Mouse (Mus musculus): Measurements from ENCODE around the gene Nme3. TPM values are rescaled to one million over a fixed set of nuclear protein-coding genes. Genes with fewer than 3 reads are reported as not detected.

Gene Nme3
- total RNA-seq (2021): 1 to 10 TPM; 7.6 to 9.0 TPM
- long read RNA-seq, experiment 1, partial matches to known transcripts: 0 of 4 reads
- long read RNA-seq, experiment 1, other reads (novel, unspliced or antisense): 0 of 4 reads
- long read RNA-seq, experiment 2: 0 reads

DNA sequence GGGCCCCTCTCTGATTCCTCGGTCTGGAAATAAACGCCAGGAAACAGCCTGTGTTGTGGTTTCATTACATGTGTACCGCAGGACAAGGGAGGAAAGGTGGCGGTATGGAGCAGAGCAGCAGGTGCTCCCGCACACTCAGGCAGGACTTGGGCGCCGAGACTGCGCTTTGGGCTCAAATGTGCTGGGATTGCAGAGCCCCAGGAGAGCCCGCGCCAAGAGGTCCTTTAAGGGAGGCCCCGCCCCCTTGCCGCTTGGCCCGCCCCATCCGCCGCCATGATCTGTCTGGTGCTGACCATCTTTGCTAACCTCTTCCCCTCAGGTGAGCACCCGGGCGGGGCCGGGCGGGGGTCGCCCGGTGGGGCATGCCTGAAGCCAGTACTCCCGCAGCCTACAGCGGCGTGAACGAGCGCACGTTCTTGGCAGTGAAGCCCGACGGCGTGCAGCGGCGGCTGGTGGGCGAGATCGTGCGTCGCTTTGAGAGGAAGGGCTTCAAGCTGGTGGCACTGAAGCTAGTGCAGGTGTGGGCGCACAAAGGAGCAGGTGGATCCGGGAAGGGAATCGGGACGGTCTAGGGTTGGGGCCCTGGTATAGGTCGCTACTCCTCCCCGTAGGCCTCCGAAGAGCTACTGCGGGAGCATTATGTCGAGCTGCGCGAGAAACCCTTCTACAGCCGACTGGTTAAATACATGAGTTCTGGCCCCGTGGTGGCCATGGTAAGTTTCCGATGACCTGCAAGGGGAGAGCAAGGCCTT, at the start of gene Nme3:
Nme3 (plus strand) TSS at position 260 of the 752 bp plus-strand sequence.
- DNase-seq: peak; percentile 79
- intact Hi-C loops (cut with DNase I; ENCODE audit: low total_unique reads): no loop called here

DNA sequence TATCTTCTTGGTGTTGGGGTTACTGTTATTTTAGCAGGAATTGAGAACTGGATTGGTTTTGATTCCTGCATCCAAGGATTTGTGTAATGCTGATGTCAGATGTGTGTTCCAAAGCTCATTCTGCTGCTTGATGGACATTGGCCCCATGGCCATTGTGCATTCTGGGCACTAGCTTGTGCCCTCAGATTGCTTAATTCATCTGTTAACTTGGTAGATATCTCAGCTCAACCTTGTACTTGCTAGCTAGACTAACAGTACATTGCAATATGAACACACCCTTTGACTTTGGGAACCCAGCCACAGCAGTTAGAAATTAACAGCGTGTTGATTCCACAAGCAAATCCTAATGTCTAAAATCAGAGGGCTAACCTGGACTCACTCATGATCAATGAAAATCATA, 48.9 kb upstream of the Nme3 start:
- intact Hi-C loops (cut with DNase I; ENCODE audit: low total_unique reads): no loop called here
- no peak for DNase-seq

DNA sequence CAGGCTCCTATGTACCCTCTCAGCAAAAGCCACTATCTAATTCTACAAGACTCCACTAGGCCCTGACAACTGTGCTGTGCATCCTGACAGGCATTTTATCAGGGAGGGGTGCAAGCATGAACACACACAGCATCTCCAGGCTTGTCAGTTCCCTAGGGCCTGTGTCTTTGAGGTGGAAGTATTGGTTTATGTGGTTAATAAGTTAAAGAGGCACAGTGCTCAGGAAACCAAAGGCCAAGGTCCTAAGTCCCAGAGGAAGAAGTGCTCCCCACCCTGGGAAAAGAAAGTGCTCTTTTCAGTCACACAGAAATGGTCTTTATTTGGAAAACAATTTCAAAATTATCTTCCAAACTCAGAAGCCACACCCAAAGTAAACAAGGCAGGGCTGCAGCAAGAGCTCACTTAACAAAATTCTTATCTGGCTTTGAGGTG, 47.7 kb upstream of the Nme3 start:
- intact Hi-C loops (cut with DNase I; ENCODE audit: low total_unique reads): no loop called here
- no peak for DNase-seq

DNA sequence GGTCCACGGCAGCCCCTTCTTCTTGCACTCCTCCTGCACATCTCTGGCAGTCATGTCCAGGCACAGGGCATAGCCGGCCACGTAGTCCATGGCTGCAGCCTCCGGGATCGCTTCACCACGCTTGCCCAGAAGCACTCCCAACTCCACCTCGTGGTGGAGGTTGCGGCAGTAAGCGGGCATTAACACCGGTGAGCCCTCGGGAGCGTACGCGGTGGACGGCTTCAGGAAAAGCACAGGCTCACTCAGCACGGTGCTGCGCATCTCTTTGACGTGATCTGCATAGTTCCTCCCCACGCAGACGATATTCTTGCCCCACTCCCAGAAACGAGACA, 46.6 kb upstream of the Nme3 start:
- DNase-seq: peak; percentile 52
- intact Hi-C loops (cut with DNase I; ENCODE audit: low total_unique reads): no loop called here

DNA sequence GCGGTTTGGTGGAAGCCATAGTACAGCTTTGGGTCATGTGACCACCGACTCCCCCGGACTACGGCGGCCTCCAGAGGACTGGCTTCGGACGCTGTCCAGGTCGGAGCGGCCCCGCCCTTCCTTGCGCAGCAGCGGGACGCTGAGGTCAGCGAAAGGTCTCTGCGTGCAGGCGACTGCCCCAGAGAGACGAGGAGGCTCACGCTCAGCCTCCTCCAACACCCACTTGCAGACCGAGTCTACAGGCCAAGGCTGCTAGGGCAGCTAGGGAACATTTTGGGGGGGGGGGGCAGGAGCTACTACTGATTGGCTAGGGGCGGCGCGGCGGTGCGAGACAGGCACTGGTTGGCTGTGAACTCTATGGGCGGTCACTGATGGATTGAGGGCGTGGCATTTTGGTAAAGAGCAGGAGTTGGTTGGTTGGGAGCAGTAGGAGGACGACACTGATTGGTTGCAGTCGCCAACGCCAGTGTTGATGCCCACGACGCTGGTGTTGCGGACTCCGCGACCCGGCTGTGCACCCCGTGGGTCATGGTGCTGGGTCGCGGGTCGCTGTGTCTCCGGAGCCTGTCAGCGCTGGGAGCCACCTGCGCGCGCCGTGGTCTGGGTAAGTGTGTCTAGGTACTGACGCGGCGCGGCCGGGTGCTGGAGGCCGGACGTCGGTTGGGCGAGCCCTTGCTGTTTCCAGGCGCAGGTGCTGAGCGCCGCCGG, 46.1 kb upstream of the Nme3 start, which contains the start of gene Fahd1:
Fahd1 (minus strand) TSS at position 300 of the 708 bp plus-strand sequence.
- intact Hi-C loops (cut with DNase I; ENCODE audit: low total_unique reads): no loop called here
- DNase-seq: peak; percentile 95

DNA sequence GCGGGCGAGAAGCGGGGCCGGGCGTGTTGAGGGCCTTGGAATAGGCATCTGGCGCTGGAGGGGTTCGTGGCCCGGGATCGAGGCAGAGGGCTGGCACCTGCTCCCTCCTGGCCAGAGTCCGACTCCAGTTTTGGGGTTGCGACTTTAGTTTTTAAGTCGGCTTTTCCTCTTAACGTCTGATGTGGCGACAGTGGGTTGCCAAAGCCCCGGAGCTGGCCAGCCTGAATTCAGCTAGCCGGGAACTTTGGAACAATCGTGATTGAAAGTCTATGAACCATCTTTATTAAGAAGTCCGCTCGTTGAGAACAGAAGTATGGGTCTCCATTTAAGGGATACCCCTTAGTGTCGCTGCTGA, 45.5 kb upstream of the Nme3 start:
- no peak for DNase-seq
- intact Hi-C loops (cut with DNase I; ENCODE audit: low total_unique reads): no loop called here

DNA sequence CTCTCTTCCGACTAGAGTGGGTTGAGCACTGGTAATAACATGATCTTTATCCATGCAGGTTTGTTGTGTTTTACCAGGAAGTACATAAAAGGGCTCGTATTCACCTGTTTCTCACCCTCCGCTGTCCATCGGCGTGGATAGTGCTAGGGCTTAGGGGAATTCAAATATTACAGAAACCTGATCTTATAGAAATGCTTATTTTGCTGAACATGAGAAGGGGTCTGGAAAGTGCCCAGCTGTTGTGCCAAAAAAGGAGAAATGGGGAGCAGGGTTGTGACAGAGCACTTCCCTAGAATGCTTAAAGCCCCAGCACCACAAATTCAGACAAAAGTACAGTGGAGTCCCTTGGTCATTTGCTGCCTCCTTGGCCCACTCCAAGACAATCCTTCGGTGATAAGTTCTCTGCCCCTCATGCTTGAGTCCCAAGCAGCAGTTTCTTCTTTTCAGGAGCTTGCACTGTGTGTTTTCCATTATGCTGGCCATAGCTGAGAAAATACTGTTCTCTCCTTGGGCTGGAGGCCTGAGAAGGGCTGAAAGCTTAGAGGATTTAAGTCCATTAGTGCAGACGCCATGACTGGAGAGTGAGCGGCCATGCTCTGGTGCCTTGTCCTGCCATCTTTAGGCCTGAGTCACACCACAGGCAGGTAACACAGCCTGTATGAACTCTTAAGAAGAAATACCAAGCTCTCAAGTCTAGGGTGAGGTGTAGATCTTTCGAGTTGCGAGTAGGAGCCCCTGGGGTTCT, 44.7 kb upstream of the Nme3 start:
- intact Hi-C loops (cut with DNase I; ENCODE audit: low total_unique reads): no loop called here
- no peak for DNase-seq

DNA sequence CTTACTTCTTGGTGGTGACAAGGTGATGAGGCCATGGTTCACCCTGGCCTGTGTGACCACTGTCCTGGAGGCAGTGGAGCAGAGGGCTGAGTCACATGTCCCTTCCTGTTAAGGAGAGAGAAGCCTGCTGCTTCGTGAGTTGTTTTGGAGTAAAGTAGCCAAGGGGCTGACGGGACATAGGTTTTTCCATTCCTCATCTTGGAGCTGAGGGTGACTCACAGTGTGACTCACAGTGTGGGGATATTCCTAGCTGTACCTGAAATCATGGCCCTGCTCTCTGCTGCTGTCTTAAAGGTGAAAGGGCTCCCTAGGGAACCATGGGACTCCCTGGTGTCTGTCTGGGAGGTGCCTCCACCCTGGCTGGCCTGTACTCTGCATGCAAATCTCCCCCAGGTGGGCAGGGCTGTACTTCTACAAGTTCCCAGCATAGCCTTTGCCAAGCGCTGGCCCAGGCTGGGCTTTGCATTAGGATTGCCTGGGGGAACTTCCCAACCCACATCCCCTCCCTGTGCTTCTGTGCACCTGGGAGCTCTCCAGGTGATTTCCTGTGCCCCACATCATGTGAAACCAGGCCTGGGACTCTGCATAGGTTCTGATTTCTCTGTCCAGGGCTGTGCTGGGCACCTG, 40.3 kb upstream of the Nme3 start:
- intact Hi-C loops (cut with DNase I; ENCODE audit: low total_unique reads): no loop called here
- DNase-seq: no peak

DNA sequence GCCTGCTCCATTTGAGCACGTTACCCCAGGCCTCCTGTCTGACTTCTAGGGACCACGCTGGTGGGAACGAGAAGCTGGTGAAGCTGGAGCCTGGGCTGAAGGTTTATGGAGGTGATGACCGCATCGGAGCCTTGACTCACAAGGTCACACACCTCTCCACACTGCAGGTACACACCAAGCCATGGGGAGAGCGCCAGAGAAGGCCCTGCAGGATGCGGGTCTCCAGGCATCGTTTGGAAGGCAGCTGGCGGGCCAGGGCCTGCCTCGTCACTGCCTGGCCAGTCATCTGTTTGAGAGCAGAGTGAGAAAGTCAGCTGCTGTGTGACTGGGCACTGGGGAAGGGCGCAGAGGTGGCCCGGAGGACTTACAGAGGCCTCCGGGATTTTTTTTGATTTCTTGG, 39.7 kb upstream of the Nme3 start:
- intact Hi-C loops (cut with DNase I; ENCODE audit: low total_unique reads): no loop called here
- DNase-seq: no peak

DNA sequence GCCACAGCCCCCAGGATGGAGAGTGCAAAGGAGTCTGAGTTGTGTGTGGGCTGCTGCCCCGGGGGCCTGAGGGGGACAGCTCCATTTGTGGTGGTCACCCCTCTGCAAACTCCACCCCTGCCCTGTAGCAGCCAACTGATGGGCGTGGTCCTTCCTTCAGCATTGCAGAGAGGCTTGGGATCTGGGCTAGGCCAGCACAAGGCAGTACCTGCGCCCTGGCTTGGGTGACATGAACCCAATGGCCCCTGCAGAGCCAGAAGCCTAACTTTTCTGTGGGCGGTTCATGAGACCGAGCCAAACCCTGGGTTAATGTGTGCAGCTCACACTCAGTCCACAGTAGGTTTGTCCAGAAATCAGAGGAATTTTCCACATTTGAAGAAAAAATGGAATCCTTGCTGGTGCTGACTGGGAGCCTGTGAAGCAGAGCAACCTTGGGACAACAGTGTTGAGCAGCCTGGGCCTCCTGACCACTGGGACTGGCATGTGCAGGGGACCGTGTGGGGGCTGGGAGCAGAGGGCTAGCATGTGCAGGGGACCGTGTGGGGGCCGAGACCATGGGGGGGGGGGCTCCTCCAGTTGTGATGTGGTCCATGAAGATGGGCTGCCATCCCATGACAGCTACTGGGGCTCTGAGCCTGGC, 38.3 kb upstream of the Nme3 start:
- intact Hi-C loops (cut with DNase I; ENCODE audit: low total_unique reads): no loop called here
- no peak for DNase-seq

DNA sequence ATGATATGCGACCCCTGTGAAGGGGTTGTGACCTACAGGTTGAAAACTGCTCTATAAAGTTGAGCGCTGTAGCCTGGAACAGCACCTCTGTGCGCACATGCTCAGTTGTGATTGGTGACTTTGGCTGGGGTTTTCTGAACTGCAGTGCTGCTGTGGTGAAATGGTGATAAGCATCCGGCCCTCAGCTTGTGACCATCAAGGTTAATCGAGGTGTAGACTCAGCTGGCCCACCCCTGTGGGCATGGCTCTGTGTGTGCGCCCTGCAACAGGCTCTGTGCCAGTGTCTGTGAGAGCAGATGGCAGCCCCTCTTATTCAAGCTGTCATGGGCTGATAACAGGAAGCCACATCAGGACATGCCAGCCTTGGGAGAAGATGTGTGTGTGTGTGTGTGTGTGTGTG, 37.3 kb upstream of the Nme3 start:
- no peak for DNase-seq
- intact Hi-C loops (cut with DNase I; ENCODE audit: low total_unique reads): no loop called here

DNA sequence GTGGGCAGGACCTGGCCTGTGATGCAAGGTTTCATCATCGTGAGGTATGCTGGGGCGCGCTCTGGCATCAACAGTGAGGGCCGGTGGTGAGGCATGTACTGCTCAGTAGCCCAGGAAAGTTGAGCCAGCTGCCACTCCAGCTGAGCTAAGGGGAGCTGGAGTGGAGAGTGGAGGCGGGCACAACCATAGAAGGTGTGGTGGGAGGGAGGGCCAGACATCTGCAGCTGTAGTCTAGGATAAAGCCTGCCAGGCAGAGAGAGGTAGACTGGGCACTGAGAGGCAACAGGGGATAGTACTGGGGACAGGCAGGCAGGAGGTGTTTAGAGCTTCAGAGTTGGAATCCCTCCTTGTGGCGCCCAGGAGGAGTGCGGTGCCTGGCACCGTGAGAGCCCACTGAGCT, 36.2 kb upstream of the Nme3 start:
- intact Hi-C loops (cut with DNase I; ENCODE audit: low total_unique reads): no loop called here
- DNase-seq: no peak

DNA sequence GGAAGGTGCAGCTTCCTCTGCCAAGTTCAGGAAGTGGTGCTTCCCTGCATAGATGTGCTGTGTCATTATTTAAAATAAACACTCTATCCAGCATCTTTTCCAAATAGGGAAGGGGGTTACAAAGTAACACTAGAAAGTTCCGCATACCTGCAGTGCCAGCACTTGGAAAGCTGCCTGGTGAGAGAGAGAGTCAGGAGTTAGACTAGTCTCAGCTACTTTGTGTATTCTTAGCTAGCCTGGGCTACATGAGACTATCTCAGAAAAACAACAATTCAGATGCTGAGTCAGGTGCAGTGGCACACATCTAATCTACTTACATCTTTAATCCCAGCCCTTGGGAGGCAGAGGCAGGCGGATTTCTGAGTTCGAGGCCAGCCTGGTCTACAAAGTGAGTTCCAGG, 34.5 kb upstream of the Nme3 start:
- intact Hi-C loops (cut with DNase I; ENCODE audit: low total_unique reads): no loop called here
- no peak for DNase-seq

DNA sequence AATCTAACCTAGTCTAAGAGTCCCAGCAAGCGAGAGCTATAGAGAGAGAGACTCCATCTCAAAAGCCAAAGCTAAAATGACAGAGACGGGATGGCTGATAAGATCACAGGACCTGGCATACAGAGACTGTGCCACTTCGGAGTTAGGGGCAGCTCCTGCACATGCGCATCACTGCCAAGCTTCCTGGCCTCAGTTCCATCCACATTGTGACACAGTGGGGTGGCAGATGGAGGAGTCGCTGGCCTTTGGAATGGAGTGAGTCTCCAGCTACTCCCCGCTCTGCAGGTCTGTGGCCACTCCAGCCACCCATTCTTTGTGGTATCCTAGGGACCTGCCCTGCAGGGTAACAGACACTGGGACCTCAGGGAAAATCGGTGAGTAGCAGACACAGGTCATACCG, 30.5 kb upstream of the Nme3 start, which contains the start of gene Igfals:
Igfals (plus strand) TSS at position 222 of the 400 bp plus-strand sequence.
- intact Hi-C loops (cut with DNase I; ENCODE audit: low total_unique reads): no loop called here
- peak; percentile 1 for DNase-seq

DNA sequence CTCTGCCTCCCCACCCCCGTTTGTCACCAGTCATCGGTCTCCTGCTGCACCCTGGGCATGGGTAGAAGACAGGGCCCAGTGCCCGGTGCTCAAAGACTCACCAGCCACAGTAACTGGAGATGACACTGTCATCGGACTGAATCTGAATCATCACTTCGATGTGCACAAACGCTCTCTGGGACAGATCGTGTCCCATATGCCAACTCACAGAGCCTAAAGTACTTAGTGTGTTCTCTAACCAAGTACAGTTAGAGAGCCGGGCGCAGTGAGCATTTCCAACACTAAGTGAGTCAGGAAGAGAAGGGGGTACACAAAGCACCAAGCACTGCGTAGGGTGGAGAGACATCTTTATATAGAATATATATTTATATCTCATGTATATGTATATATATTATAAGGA, 28.4 kb upstream of the Nme3 start:
- DNase-seq: no peak
- intact Hi-C loops (cut with DNase I; ENCODE audit: low total_unique reads): no loop called here

DNA sequence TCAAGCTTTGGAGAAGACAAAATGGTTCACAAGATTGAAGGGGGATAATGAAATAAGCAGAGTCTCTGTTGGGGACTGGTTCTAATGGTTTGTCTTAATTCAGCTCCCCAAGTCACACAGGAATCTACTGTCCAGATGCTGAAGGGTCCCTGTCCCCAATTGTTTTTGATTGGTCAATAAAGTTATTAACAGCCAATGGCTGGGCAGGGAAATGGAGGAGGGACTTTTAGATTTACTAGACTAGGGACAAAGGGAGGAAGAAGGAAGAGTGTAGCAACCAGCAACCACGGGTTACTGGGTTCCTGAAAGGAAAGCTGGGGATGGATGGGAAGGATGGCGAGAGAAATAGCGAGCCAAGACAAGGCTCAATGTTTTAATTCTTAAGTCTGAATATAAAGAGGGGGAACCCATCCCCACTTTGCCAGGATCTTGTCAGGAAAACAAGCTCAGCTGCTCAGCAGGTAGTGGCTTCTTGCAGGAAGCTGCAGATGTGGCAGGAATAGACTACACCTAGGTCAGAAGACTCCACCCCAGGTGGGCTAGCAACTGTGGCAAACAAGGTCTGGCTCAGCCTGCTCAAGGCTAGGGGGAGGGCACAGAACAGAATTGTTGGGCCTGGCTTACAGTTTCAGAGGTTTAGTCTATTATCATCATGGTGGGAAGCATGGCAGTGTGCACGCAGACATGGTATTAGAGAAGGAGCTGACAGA, 22.4 kb upstream of the Nme3 start:
- intact Hi-C loops (cut with DNase I; ENCODE audit: low total_unique reads): no loop called here
- no peak for DNase-seq

DNA sequence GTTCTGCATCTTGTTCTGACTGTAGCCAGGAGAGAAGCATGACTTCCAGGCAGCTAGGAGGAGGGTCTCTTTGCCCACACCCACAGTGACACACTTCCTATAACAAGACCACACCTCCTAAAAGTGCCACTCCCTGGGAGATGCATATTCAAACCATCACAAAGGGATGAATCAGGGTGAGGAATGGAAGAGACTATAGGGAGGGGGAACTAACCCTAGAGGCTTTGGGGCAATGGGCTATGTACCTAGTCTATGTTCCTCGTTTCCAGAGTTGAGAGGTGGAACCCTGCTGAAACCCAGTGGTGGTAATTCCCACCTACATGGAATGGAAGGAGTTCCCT, 21.9 kb upstream of the Nme3 start:
- no peak for DNase-seq
- intact Hi-C loops (cut with DNase I; ENCODE audit: low total_unique reads): no loop called here

DNA sequence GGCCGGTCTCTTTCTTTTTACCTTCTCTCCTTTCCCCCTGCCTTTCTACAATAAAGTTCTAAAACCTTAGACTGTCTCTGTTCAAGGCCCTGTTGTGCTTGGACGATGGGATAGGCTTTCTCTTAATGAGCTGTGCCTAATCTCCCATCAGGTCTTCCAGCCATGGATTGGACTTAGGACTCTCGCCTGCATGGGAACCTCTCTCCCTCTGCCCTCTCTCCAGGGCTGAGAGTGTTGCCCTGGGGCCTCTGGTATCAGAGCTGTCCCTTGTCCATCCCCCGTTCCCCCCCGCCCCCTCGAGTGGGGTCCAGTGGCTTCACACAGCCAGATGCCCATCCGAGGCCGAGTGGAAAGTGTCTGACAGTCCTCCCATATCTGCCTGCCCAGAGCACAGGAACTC, 21.3 kb upstream of the Nme3 start:
- no peak for DNase-seq
- intact Hi-C loops (cut with DNase I; ENCODE audit: low total_unique reads): no loop called here
